Mouse (Mus musculus) spleen, adult 2 months (tissue): ENCODE data around the gene Acad10. TPM values are rescaled to one million over a fixed set of nuclear protein-coding genes. Genes with fewer than 3 reads are reported as not detected.
"Not testable (repeated sequence)": the region's sequence is repeated elsewhere in the genome, so short reads cannot be mapped to it uniquely, and the experiment has no call there.

Experiments used
- DNase-seq, 2 experiments: peaks; one replicate each; pipeline versions ENCODE4 v3.0.0 to v3.0.0-alpha.2; 2012 to 2021; ENCODE audit warnings: low spot score in 2 of 2, low read depth in 1 of 2
- H3K27ac ChIP-seq: fragments of 200-500 bp; 2 replicates; pipeline ENCODE4 v1.5.1; 2012; ENCODE audit warnings: low read length, inconsistent platforms; ENCODE audit not compliant: insufficient read depth
- H3K27me3 ChIP-seq: fragments of 200-500 bp; 2 replicates; pipeline ENCODE4 v1.6.1; 2012; ENCODE audit warnings: mild to moderate bottlenecking, moderate library complexity, low read length, inconsistent platforms; ENCODE audit not compliant: control insufficient read depth, insufficient read depth
- H3K36me3 ChIP-seq: fragments of 200-500 bp; 2 replicates; pipeline ENCODE4 v1.6.1; 2012; ENCODE audit warnings: mild to moderate bottlenecking, low read length, inconsistent platforms; ENCODE audit not compliant: control insufficient read depth, insufficient read depth
- H3K4me1 ChIP-seq: fragments of 200-500 bp; 2 replicates; pipeline ENCODE4 v1.6.1; 2011; ENCODE audit warnings: inconsistent platforms; ENCODE audit not compliant: control insufficient read depth, insufficient read depth, insufficient read length
- H3K4me3 ChIP-seq: fragments of 200-500 bp; 2 replicates; pipeline ENCODE4 v1.5.1; 2011; ENCODE audit warnings: mild to moderate bottlenecking, inconsistent platforms; ENCODE audit not compliant: insufficient read depth, insufficient read length; ENCODE audit errors: extremely low read depth
- CTCF ChIP-seq: fragments of 200-500 bp; IDR thresholded peaks from 2 replicates; pipeline ENCODE4 v1.5.1; 2011; ENCODE audit warnings: mild to moderate bottlenecking, inconsistent platforms; ENCODE audit not compliant: insufficient read depth, insufficient read length, insufficient replicate concordance; ENCODE audit errors: extremely low read depth
- POLR2A ChIP-seq: fragments of 200-500 bp; IDR thresholded peaks from 2 replicates; pipeline ENCODE4 v1.6.1; 2011; ENCODE audit warnings: low read depth, low read length, inconsistent platforms
- WGBS: fragments of 180-500 bp; shearing (Covaris S2); methylation state at CpG from one replicate; pipeline ENCODE4 v1.1.7; 2018; 5-methylcytosine and 5-hydroxymethylcytosine counted together
- polyA plus RNA-seq: library from polyadenylated mRNA; depleted of rRNA; stranded (reverse); fragments of >200 nt; gene quantifications from 2 replicates; pipeline ENCODE4 v1.2.3, GENCODE M21; 2012

The Acad10 gene
- polyA plus RNA-seq, 1 experiment = 3.9 TPM

GRCm38 (mm10) chr5:121612036-121612435 is 48.3 kb downstream of the Acad10 start:
- WGBS = 81% methylated on average over 6 of the region's 6 CpGs
- no peaks in the 10 kb centered on the region for H3K36me3 ChIP-seq
- no peak for TF ChIP-seq POLR2A
- TF ChIP-seq CTCF = no peak
- no peak overlapping the region for H3K4me3 ChIP-seq
- H3K27me3 ChIP-seq = no peaks in the 10 kb centered on the region
- H3K27ac ChIP-seq = no peak overlapping the region
- H3K4me1 ChIP-seq = no peaks in the 10 kb centered on the region
- DNase-seq = no peak

- not testable (repeated sequence) for H3K27ac ChIP-seq
These were observed 50.7 kb downstream of the Acad10 start for GRCm38 (mm10) chr5:121609556-121610135.

GRCm38 (mm10) chr5:121606151-121606550 is 54.2 kb downstream of the Acad10 start:
- H3K4me3 ChIP-seq = no peak overlapping the region
- H3K27ac ChIP-seq = no peak overlapping the region
- no peaks in the 10 kb centered on the region; the same call in 1 of the 2 replicates for H3K4me1 ChIP-seq
- WGBS = 0% methylated on average over 2 of the region's 2 CpGs
- TF ChIP-seq POLR2A = no peak
- peak; percentile 82; the same call in 1 of the 2 replicates for TF ChIP-seq CTCF
- H3K36me3 ChIP-seq = no peaks in the 10 kb centered on the region
- H3K27me3 ChIP-seq = no peaks in the 10 kb centered on the region
- DNase-seq = peak; percentile 44 to 77

More at GRCm38 (mm10) chr5:121609556-121610135, 50.7 kb downstream of the Acad10 start:
- H3K4me3 ChIP-seq, H3K4me1 ChIP-seq, H3K27me3 ChIP-seq, H3K36me3 ChIP-seq, DNase-seq: not testable (repeated sequence)
- WGBS = 66% methylated on average over 8 of the region's 8 CpGs

- not testable (repeated sequence) for H3K36me3 ChIP-seq, H3K27ac ChIP-seq, H3K4me1 ChIP-seq, H3K4me3 ChIP-seq, DNase-seq, H3K27me3 ChIP-seq
- 83% methylated on average over 1 of the region's 1 CpGs for WGBS
These were observed 56.5 kb downstream of the Acad10 start for GRCm38 (mm10) chr5:121603815-121604214.

GRCm38 (mm10) chr5:121601547-121602299 is 58.6 kb downstream of the Acad10 start:
- Histone ChIP-seq H3K27me3 (no peaks in the 10 kb centered on the region), H3K27ac (no peak overlapping the region), H3K4me3 (no peak overlapping the region), H3K4me1 (peaks cover 13% of the 10 kb centered on the region; the same call in 1 of the 2 replicates), H3K36me3 (no peaks in the 10 kb centered on the region)
- 49% methylated on average over 9 of the region's 9 CpGs for WGBS
- TF ChIP-seq CTCF = peak; percentile 99
- no peak for TF ChIP-seq POLR2A
- DNase-seq = peak; percentile 57 to 88

- H3K4me3 ChIP-seq = no peak overlapping the region
- H3K4me1 ChIP-seq = peaks cover 14% of the 10 kb centered on the region; the same call in 1 of the 2 replicates
- H3K27ac ChIP-seq = no peak overlapping the region
- H3K27me3 ChIP-seq = no peaks in the 10 kb centered on the region
- TF ChIP-seq CTCF (no peak), POLR2A (no peak)
- 94% methylated on average over 13 of the region's 13 CpGs for WGBS
- DNase-seq = no peak
- H3K36me3 ChIP-seq = no peaks in the 10 kb centered on the region
These were observed 61.3 kb downstream of the Acad10 start for GRCm38 (mm10) chr5:121598871-121599610.
